Mouse (Mus musculus): ENCODE data around the gene Rab4a.

- TF ChIP-seq CTCF (IDR thresholded peaks at IDR 0.05; ENCODE audit: control insufficient read depth, insufficient read depth, insufficient read length) (no peak), MYOG (IDR thresholded peaks at IDR 0.05; ENCODE audit: control insufficient read depth, extremely low read depth, insufficient read length) (no peak)
Measured at GRCm38 (mm10) chr8:123816939-123817338, 11.2 kb downstream of the Rab4a start.

All from C2C12 (cell line).